Mouse (Mus musculus): ENCODE data around the gene Wrb.

DNA sequence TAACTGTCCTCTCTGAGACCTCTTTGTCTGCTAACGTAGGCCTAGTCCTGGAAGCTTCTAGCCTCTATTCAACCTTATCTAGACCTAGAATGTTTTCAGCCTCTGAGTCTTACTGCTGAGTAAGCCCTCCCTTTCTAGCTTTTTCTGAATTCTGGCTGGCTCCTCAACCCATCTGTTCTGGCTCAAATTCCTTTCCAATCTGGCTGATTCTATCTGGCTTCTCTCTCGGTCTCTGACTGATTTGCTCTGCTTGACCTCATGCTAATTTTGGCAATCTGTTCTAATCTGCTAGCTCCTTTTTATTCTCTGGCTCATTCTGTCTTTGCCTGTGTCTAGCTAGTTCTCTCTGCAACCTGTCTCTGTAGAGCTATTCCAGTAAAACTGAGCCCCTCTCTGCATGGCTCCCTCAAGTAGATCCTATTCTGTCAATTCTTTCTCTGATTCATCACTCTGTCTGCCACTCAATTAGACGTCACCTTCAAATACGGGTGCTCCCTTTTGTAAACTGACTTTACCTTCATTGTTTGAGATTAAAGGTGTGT, 20.6 kb downstream of the Wrb start:
- no peak for TF ChIP-seq CEBPB (IDR thresholded peaks at IDR 0.05; ENCODE audit: low read depth)
- TF ChIP-seq CTCF (IDR thresholded peaks at IDR 0.05; ENCODE audit: control insufficient read depth, insufficient read depth, insufficient read length) = no peak
- no peak for TF ChIP-seq MAX (IDR thresholded peaks at IDR 0.05)
- TF ChIP-seq MYOD1 (IDR thresholded peaks at IDR 0.05; ENCODE audit: control insufficient read depth, insufficient read length, low read depth) = no peak
- TF ChIP-seq USF1 (IDR thresholded peaks at IDR 0.05; ENCODE audit: low read depth) = no peak
- no peak for TF ChIP-seq FOSL1 (IDR thresholded peaks at IDR 0.05; ENCODE audit: insufficient read depth, low read length, poor library complexity, severe bottlenecking)
